Mouse (Mus musculus) liver, embryonic 14.5 days (tissue): Measurements from ENCODE around the gene Alkbh8. TPM values are rescaled to one million over a fixed set of nuclear protein-coding genes. Genes with fewer than 3 reads are reported as not detected.
"Not testable (repeated sequence)": the region's sequence is repeated elsewhere in the genome, so short reads cannot be mapped to it uniquely, and the experiment has no call there.

Experiments
- ATAC-seq: fragments of 200-750 bp; cut with Nextera tagmentation; 2 replicates; pipeline ENCODE4 v1.8.0; 2017; ENCODE audit warnings: moderate number of reproducible peaks, mild to moderate bottlenecking, moderate library complexity; ENCODE audit not compliant: insufficient read depth
- DNase-seq, 3 experiments: peaks; one replicate each; pipeline ENCODE4 v3.0.0-alpha.2; 2012 to 2013; ENCODE audit warnings: low read depth in 3 of 3, low spot score in 3 of 3
- H3K27ac ChIP-seq: fragments of 300-500 bp; sonication (generic); 2 replicates; pipeline ENCODE4 v1.5.1; 2014; ENCODE audit warnings: moderate library complexity, mild to moderate bottlenecking, control low read depth, inconsistent platforms
- H3K27me3 ChIP-seq: fragments of 300-500 bp; sonication (generic); 2 replicates; pipeline ENCODE4 v1.6.1; 2014; ENCODE audit warnings: mild to moderate bottlenecking, low read length, moderate library complexity; ENCODE audit not compliant: control insufficient read depth, insufficient read depth
- H3K36me3 ChIP-seq: fragments of 300-500 bp; sonication (generic); replicated peaks from 2 replicates; pipeline ENCODE4 v1.6.1; 2014; ENCODE audit warnings: low read depth; ENCODE audit not compliant: control insufficient read depth, insufficient read depth
- H3K4me1 ChIP-seq, 2 experiments: fragments of 200-500 bp in 1 of 2; fragments of 300-500 bp in 1 of 2; sonication (generic) in 1 of 2; replicated peaks; 2 replicates each; pipeline ENCODE4 v1.6.1; 2012 to 2014; ENCODE audit warnings: antibody characterized with exemption in 1 of 2, inconsistent platforms in 1 of 2, low read length in 1 of 2; ENCODE audit not compliant: control insufficient read depth in 2 of 2, insufficient read depth in 2 of 2
- H3K4me2 ChIP-seq: fragments of 300-500 bp; sonication (generic); 2 replicates; pipeline ENCODE4 v1.6.1; 2014; ENCODE audit warnings: low read depth, mild to moderate bottlenecking, control low read depth, moderate library complexity
- H3K4me3 ChIP-seq, 2 experiments: fragments of 200-500 bp in 1 of 2; fragments of 300-500 bp in 1 of 2; sonication (generic) in 1 of 2; 2 replicates each; pipeline ENCODE4 v1.5.1; 2012 to 2014; ENCODE audit warnings: low read depth in 2 of 2, low read length in 2 of 2, mild to moderate bottlenecking in 2 of 2, control low read depth in 1 of 2, inconsistent platforms in 1 of 2, moderate library complexity in 1 of 2; ENCODE audit not compliant: insufficient read depth in 1 of 2
- H3K9ac ChIP-seq: fragments of 300-500 bp; sonication (generic); replicated peaks from 2 replicates; pipeline ENCODE4 v1.6.1; 2014; ENCODE audit warnings: mild to moderate bottlenecking, control low read depth, moderate library complexity
- H3K9me3 ChIP-seq: fragments of 300-500 bp; sonication (generic); 2 replicates; pipeline ENCODE4 v1.6.1; 2016; ENCODE audit warnings: low read length, mixed read lengths; ENCODE audit not compliant: control insufficient read depth
- CTCF ChIP-seq: IDR thresholded peaks from 2 replicates; pipeline ENCODE4 v1.5.1; 2016; ENCODE audit warnings: antibody characterized with exemption, low read depth, control low read depth
- EP300 ChIP-seq: IDR thresholded peaks from 2 replicates; pipeline ENCODE4 v1.6.1; 2016; ENCODE audit warnings: antibody characterized with exemption, low read depth
- WGBS: fragments of 180-500 bp; shearing (Covaris S2); extraction: QIAGEN DNeasy Blood & Tissue Kit; methylation state at CpG from one replicate; pipeline ENCODE4 v1.1.7; 2014; ENCODE audit not compliant: insufficient replicate concordance; 5-methylcytosine and 5-hydroxymethylcytosine counted together
- polyA plus RNA-seq, 2 experiments: library from polyadenylated mRNA; depleted of rRNA in 1 of 2; stranded (reverse) in 1 of 2; unstranded in 1 of 2; fragments of >200 nt; fragmentation: Nextera tagmentation in 1 of 2; extraction: Ambion mirVana in 1 of 2; gene quantifications; 2 replicates each; pipeline versions ENCODE4 v1.2.1 to v1.2.3; 2012 to 2014

Gene Alkbh8
- polyA plus RNA-seq (2012; rRNA removed): 2.8 and 4.8 TPM in 2 replicates
- 12.7 and 15.5 TPM in 2 replicates for polyA plus RNA-seq (2014; fragmentation: Nextera tagmentation; extraction: Ambion mirVana)

DNA sequence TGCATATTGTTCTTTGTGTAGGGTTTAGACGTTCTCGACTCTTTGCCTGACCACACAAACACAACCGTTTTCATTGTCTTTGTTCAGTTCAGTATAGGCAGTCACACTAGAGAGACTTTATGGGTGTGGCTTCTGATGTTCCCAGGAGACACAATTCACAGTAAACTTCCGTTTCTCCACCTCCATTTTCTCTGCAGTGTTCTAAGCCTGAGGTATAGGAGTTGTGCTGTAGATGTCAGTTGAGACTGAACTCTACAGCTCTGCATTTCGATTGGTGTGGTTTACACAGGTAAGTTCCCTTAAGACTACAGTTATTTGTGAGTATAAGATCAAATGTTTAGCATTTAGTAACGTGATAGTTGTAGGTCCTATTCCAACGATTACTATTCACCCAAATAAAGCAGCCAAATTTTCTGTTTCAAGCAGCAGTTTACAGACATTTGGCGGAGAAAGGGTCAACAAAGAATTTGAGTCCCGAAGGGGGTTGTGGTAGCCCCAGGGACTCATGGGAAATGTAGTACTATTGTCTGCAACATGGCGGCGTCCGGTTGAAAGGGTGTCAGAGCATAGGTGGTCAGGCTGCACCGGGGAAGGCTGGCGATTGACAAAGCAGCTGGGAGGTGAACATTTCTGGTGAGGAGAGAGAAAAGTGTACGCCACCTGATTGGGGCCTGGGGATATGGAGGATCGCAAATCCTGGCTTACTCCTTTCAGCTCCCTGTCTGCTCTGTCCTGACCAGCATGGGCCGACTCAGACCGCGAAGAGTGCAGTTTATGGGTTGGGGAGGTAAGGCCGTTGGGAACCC, at the start of gene Alkbh8:
Gene Alkbh8, plus strand, starts transcription at position 179 of the 806 bp plus-strand sequence.
- peak within 1 kb of the TSS; percentile 92 for H3K9ac ChIP-seq
- peak; percentile 70 to 82 (median 75) for DNase-seq
- peak within 1 kb of the TSS; percentile 92 to 100 for H3K4me3 ChIP-seq
- peak; percentile 88 for ATAC-seq
- peaks cover 11% of the 10 kb centered on the region for H3K36me3 ChIP-seq
- H3K4me1 ChIP-seq: peaks cover 29 to 34% of the 10 kb centered on the region in 2 experiments
- WGBS: 1% methylated on average over 20 of the region's 20 CpGs
- H3K4me2 ChIP-seq: peak within 1 kb of the TSS; percentile 75
- no peaks in the 10 kb centered on the region for H3K9me3 ChIP-seq
- no peaks in the 10 kb centered on the region for H3K27me3 ChIP-seq
- TF ChIP-seq CTCF: no peak
- peak; percentile 30; the same call in 1 of the 2 replicates for TF ChIP-seq EP300
- H3K27ac ChIP-seq: peak within 1 kb of the TSS; percentile 90

DNA sequence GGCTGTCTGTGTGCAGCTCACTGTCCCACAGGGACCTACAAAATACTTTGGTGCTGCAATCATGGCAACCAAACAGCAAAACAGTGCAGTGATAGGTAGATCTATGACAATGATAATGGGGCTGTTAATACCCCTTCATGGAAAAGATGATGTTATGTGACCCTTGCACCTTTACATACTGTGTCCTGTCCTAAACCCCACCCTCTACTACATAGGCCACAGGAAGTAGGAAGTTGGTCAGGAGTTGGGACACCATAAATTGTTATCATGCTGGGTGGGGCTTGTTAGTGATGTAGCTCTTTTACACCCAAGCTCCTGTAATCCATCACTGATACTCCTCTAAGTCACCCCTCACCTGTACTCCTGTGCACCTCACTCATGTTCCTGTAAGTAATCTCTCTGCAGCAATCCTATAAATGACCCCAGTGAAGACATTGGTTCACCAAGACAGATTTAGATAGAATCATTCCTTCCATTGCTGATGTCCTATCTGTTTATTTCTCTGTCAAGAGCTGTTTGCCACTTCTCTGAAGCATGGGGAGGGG, 25.6 kb upstream of the Alkbh8 start:
- Histone ChIP-seq H3K4me2 (no peak overlapping the region), H3K9ac (no peak overlapping the region), H3K9me3 (no peaks in the 10 kb centered on the region), H3K4me3 (no peak overlapping the region), H3K36me3 (no peaks in the 10 kb centered on the region), H3K4me1 (no peaks in the 10 kb centered on the region), H3K27ac (no peak overlapping the region), H3K27me3 (no peaks in the 10 kb centered on the region)
- TF ChIP-seq CTCF (no peak), EP300 (no peak)
- no peak for DNase-seq
- ATAC-seq: no peak

DNA sequence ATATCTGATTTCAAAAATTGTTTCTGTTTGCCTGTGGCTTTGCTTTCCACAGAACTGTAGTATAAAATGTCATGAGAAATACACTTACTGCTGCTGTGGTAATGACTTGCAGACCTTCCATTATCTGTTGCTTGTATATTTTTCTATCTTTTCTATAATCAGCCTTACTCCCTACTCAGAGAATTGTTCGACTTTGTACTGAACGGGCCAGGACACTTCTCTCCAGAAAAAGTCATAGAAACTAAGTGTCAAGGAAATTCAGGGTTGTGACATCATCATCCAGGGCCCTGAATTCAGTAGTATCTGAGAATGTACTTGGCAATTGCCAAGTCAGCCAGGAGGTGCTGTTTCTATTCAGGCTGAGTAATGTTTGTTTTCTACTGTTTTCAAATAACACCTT, 24.9 kb upstream of the Alkbh8 start:
- H3K9ac ChIP-seq: no peak overlapping the region
- DNase-seq: no peak
- no peaks in the 10 kb centered on the region for H3K36me3 ChIP-seq
- H3K27me3 ChIP-seq: no peaks in the 10 kb centered on the region
- H3K4me2 ChIP-seq: no peak overlapping the region
- ATAC-seq: no peak
- no peaks in the 10 kb centered on the region for H3K9me3 ChIP-seq
- 46% methylated on average over 2 of the region's 2 CpGs for WGBS
- H3K4me3 ChIP-seq: no peak overlapping the region
- H3K4me1 ChIP-seq: no peaks in the 10 kb centered on the region
- no peak overlapping the region for H3K27ac ChIP-seq
- TF ChIP-seq EP300 (no peak), CTCF (no peak)

- ATAC-seq: peak; percentile 75
- Histone ChIP-seq H3K9ac (peak overlapping the region; percentile 35), H3K4me1 (peaks cover 34 to 42% of the 10 kb centered on the region in 2 experiments), H3K4me2 (peak overlapping the region; percentile 69), H3K27ac (peak overlapping the region; percentile 86)
- H3K27me3 ChIP-seq, H3K9me3 ChIP-seq, H3K36me3 ChIP-seq, DNase-seq, H3K4me3 ChIP-seq: not testable (repeated sequence)
- WGBS: 21% methylated on average over 9 of the region's 9 CpGs
- TF ChIP-seq CTCF: peak; percentile 27; the same call in 1 of the 2 replicates
Observed at GRCm38 (mm10) chr9:3327342-3328053, 7.4 kb upstream of the Alkbh8 start.
